Mouse (Mus musculus): ENCODE results near the gene Astn2.

GRCm38 (mm10) chr4:66158714-66159113 lies 245.7 kb downstream of the Astn2 start:
- TF ChIP-seq CTCF (IDR thresholded peaks at IDR 0.05; ENCODE audit: control insufficient read depth, insufficient read depth, insufficient read length) (no peak), MYOG (IDR thresholded peaks at IDR 0.05; ENCODE audit: control insufficient read depth, extremely low read depth, insufficient read length) (no peak), FOSL1 (IDR thresholded peaks at IDR 0.05; ENCODE audit: insufficient read depth, low read length, poor library complexity, severe bottlenecking) (no peak), USF1 (IDR thresholded peaks at IDR 0.05; ENCODE audit: low read depth) (no peak), MAX (IDR thresholded peaks at IDR 0.05) (no peak)
